Mouse (Mus musculus) ovary, adult 10 weeks (tissue): ENCODE data around the gene Prss53. TPM values are rescaled to one million over a fixed set of nuclear protein-coding genes. Genes with fewer than 3 reads are reported as not detected.

Experiments
- polyA plus RNA-seq: library from polyadenylated mRNA; stranded (reverse); fragments of 350-450 nt; fragmentation: Illumina TruSeq; extraction: RNeasy Lipid Tissue Mini Kit (QIAGEN cat#74804); gene quantifications from one replicate; pipeline ENCODE4 v1.2.3, GENCODE M21; 2014

Gene Prss53
- not detected for polyA plus RNA-seq

GRCm38 (mm10) chr7:127890798-127891197, at the start of gene Prss53:
Gene Prss53 (minus strand): TSS chr7:127890970.

GRCm38 (mm10) chr7:127929923-127930322, 39.2 kb upstream of the Prss53 start, which contains the start of gene Prss8:
Gene Prss8 (minus strand): TSS chr7:127930104.

GRCm38 (mm10) chr7:127912190-127912871, 21.6 kb upstream of the Prss53 start, which contains the start of gene Kat8:
Gene Kat8 (plus strand): TSS chr7:127912516.

GRCm38 (mm10) chr7:127903971-127904796, 13.4 kb upstream of the Prss53 start, which contains the start of gene Bckdk:
Gene Bckdk (plus strand): TSS chr7:127904082.

GRCm38 (mm10) chr7:127895442-127895841, 4.7 kb upstream of the Prss53 start, which contains the start of the genes Gm21974 and Vkorc1:
Gene Gm21974 (minus strand): TSS chr7:127895454.
Gene Vkorc1 (minus strand): TSS chr7:127895617.

GRCm38 (mm10) chr7:127876467-127877348, 14.1 kb downstream of the Prss53 start, which contains the start of gene Zfp668:
Gene Zfp668 (minus strand): TSS chr7:127876828.

GRCm38 (mm10) chr7:127876041-127876466, 14.7 kb downstream of the Prss53 start, which contains the start of gene Zfp646:
Gene Zfp646 (plus strand): TSS chr7:127876221.

Other genes starting within 250 kb of the Prss53 start
- 6.5 TPM for gene Bcl7c, start 182.0 kb downstream of the Prss53 start, polyA plus RNA-seq
- gene Ctf1, start 178.2 kb downstream of the Prss53 start, polyA plus RNA-seq = 2.4 TPM
- not detected for gene Ctf2, start 158.8 kb downstream of the Prss53 start, polyA plus RNA-seq
- gene Fbxl19, start 146.4 kb downstream of the Prss53 start, polyA plus RNA-seq = 0.66 TPM
- gene Orai3, start 121.2 kb downstream of the Prss53 start, polyA plus RNA-seq = 2.7 TPM
- 6.6 TPM for gene Setd1a, start 114.3 kb downstream of the Prss53 start, polyA plus RNA-seq
- not detected for gene Gm49388, start 105.4 kb downstream of the Prss53 start, polyA plus RNA-seq
- gene Hsd3b7, start 90.4 kb downstream of the Prss53 start, polyA plus RNA-seq = 8.1 TPM
- 12.8 TPM for gene Stx4a, start 66.7 kb downstream of the Prss53 start, polyA plus RNA-seq
- 1.1 TPM for gene Stx1b, start 66.4 kb downstream of the Prss53 start, polyA plus RNA-seq
- 9.1 TPM for gene Zfp646, start 14.7 kb downstream of the Prss53 start, polyA plus RNA-seq
- 4.3 TPM for gene Zfp668, start 14.1 kb downstream of the Prss53 start, polyA plus RNA-seq
- gene Gm21974, start 4.5 kb upstream of the Prss53 start, polyA plus RNA-seq = not detected
- 68.1 TPM for gene Vkorc1, start 4.6 kb upstream of the Prss53 start, polyA plus RNA-seq
- 3.2 TPM for gene Bckdk, start 13.1 kb upstream of the Prss53 start, polyA plus RNA-seq
- 7.5 TPM for gene Kat8, start 21.5 kb upstream of the Prss53 start, polyA plus RNA-seq
- not detected for gene Prss8, start 39.1 kb upstream of the Prss53 start, polyA plus RNA-seq
- not detected for gene Prss36, start 55.8 kb upstream of the Prss53 start, polyA plus RNA-seq
- gene Fus, start 76.5 kb upstream of the Prss53 start, polyA plus RNA-seq = 903 TPM
- gene Pycard, start 102.9 kb upstream of the Prss53 start, polyA plus RNA-seq = 5.3 TPM
- not detected for gene Trim72, start 113.0 kb upstream of the Prss53 start, polyA plus RNA-seq
- gene Itgam, start 171.7 kb upstream of the Prss53 start, polyA plus RNA-seq = 5.8 TPM
- gene Gm49368, start 171.7 kb upstream of the Prss53 start, polyA plus RNA-seq = not detected
- 5.0 TPM for gene Itgax, start 238.6 kb upstream of the Prss53 start, polyA plus RNA-seq